Mouse (Mus musculus) stomach, postnatal 0 days (tissue): ENCODE results near the gene Atp6v1f.

ENCODE experiments used
- CTCF ChIP-seq: IDR thresholded peaks from 2 replicates; pipeline ENCODE4 v1.5.1; 2016; ENCODE audit warnings: antibody characterized with exemption, low read depth, mild to moderate bottlenecking, moderate library complexity
- EP300 ChIP-seq: optimal IDR thresholded peaks from 2 replicates; pipeline ENCODE3; 2016; ENCODE audit warnings: antibody characterized with exemption

DNA sequence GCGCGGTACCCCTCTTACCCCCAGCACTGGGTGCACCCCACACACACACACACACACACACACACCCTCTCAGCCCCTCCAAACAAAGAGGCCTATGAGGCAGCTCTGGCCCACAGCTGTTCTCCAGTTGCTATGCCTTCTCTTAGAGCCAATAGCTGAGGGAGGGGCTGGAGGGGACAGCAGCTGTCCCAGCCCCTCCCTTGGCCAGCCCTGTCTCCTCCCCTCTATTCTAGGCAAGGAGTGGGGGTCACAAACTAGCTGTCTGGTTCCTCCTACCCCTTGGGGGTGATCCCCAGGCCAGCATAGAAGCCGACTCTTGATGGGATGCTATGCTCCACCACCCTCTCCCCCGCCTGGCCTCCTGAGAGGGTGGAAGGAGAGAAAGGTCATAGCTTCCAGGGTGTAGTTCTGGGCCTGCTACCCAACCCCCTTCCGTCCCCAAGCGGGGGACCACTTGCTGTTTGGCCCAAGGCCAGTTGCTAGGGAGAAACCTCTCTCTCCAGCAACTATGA is 31.5 kb upstream of the Atp6v1f start:
- TF ChIP-seq EP300 (no peak), CTCF (no peak)
